Mouse (Mus musculus) E14TG2a.4 (cell line): Measurements from ENCODE around the gene Dnmt3a.

Experiments used
- CTCF ChIP-seq: conservative IDR thresholded peaks from 2 replicates; pipeline ENCODE4 v1.5.1; 2014; ENCODE audit warnings: low read length
- NANOG ChIP-seq: IDR thresholded peaks from 2 replicates; pipeline ENCODE4 v1.6.1; 2014; ENCODE audit warnings: borderline replicate concordance, low read length, mixed read lengths

DNA sequence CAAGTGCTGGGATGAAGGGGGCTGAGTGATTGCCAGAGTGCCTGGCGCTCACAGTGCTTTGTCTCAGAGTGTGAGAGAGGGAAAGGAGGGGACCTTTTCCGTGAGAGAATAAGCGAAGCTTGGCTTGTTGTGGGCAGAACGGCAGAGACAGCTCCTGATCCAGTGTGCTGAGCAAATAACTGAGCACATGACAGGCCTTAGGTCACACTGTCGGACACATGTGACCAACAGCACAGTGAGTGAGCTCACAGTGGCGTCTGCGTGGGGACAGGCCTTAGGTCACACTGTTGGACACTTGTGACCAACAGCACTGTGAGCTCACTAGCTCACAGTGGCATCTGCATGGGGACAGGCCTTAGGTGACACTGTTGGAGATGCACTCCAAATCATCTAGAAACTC lies 88.7 kb downstream of the Dnmt3a start:
- TF ChIP-seq CTCF (no peak), NANOG (no peak)
